Comparison of ENCODE assay signal across 11 mouse cellular contexts in the genomic region with DNA sequence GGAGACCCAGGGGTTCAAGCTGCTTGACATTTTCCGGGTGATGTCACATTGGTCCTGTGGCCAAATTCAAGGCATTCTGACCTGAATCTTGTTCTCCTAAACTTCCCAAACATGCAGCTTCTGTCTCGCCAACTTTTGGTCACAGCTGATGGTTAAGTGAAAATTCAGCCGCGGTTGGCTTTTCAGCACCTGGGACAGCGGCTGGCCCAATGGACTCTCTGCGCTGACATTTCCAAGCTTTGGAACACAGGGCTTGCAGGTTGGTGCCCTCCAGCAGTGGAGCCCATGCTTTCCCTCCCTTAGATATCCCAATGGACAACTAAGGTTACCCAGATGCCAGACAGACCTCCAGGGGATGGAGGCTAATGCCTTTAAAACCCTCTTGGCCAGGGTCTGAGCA.
DNase-seq lines count a peak whose midpoint lies in the region; ATAC-seq and TF ChIP-seq lines count a peak whose summit lies in the region.
"Had no signal": no experiment of that assay in that cellular context is flagged by ENCODE, and none has a peak within 500 bp of the region (broad histone marks: within the 10 kb centered on the region; RNA-seq: fewer than 3 reads in every experiment).

No protein-coding gene starts in this region.

- no peaks in the 10 kb centered on the region for H3K4me1 ChIP-seq in kidney, embryonic 15.5 days
- H3K4me1 ChIP-seq in intestine, postnatal 0 days (replicated peaks; ENCODE audit: control insufficient read depth, insufficient read depth, low read length) = no peaks in the 10 kb centered on the region
- H3K4me1 ChIP-seq: embryonic facial prominence, embryonic 12.5 days; heart, embryonic 15.5 days; limb, embryonic 13.5 days; neural tube, embryonic 12.5 days had no signal

- WGBS in kidney, embryonic 15.5 days = 40% methylated on average over 6 of the region's 6 CpGs
- 39% methylated on average over 6 of the region's 6 CpGs for WGBS in intestine, postnatal 0 days

- H3K27me3 ChIP-seq in kidney, embryonic 15.5 days = no peaks in the 10 kb centered on the region
- no peaks in the 10 kb centered on the region for H3K27me3 ChIP-seq in myocyte (ENCODE audit: control insufficient read depth, insufficient read depth, insufficient read length)
- no peaks in the 10 kb centered on the region for H3K27me3 ChIP-seq in intestine, postnatal 0 days (replicated peaks; ENCODE audit: control insufficient read depth, insufficient read depth, low read length)
- H3K27me3 ChIP-seq: embryonic facial prominence, embryonic 12.5 days; heart, embryonic 15.5 days; limb, embryonic 13.5 days; neural tube, embryonic 12.5 days had no signal

- H3K27ac ChIP-seq in kidney, embryonic 15.5 days = no peak overlapping the region
- H3K27ac ChIP-seq in intestine, postnatal 0 days (ENCODE audit: low read depth, low read length) = no peak overlapping the region
- H3K27ac ChIP-seq: embryonic facial prominence, embryonic 12.5 days; heart, embryonic 15.5 days; limb, embryonic 13.5 days; neural tube, embryonic 12.5 days had no signal

- no peaks in the 10 kb centered on the region for H3K79me2 ChIP-seq in myocyte (ENCODE audit: control insufficient read depth, insufficient read depth)

- H3K9ac ChIP-seq in kidney, embryonic 15.5 days = no peak overlapping the region
- no peak overlapping the region for H3K9ac ChIP-seq in intestine, postnatal 0 days (ENCODE audit: low read depth, low read length)
- H3K9ac ChIP-seq: embryonic facial prominence, embryonic 12.5 days; heart, embryonic 15.5 days; limb, embryonic 13.5 days; neural tube, embryonic 12.5 days had no signal

- no peaks in the 10 kb centered on the region for H3K9me3 ChIP-seq in kidney, embryonic 15.5 days (replicated peaks)
- no peaks in the 10 kb centered on the region for H3K9me3 ChIP-seq in intestine, postnatal 0 days (ENCODE audit: control insufficient read depth)
- H3K9me3 ChIP-seq: heart, embryonic 15.5 days; limb, embryonic 13.5 days; neural tube, embryonic 12.5 days had no signal

- no peak for ATAC-seq in kidney, embryonic 15.5 days (replicated peaks; ENCODE audit: low FRiP score)
- ATAC-seq in intestine, postnatal 0 days = no peak

- TF ChIP-seq POLR2A in myocyte (IDR thresholded peaks at IDR 0.05; ENCODE audit: insufficient read length, low read depth) = no peak

- no peak overlapping the region for H3K4me3 ChIP-seq in kidney, embryonic 15.5 days (replicated peaks)
- H3K4me3 ChIP-seq in myocyte = no peak overlapping the region
- no peak overlapping the region for H3K4me3 ChIP-seq in intestine, postnatal 0 days (ENCODE audit: low read depth, low read length)
- H3K4me3 ChIP-seq: embryonic facial prominence, embryonic 12.5 days; heart, embryonic 15.5 days; limb, embryonic 13.5 days; neural tube, embryonic 12.5 days had no signal

- DNase-seq in kidney, postnatal 14 days = peak; percentile 3
- peak; percentile 20 for DNase-seq in Muller cell, postnatal 12 days (ENCODE audit: inconsistent ontology term)
- peak; percentile 22 for DNase-seq in adrenal gland, postnatal 25 days
- no peak for DNase-seq in spleen, adult 18-20 months

- TF ChIP-seq CTCF in intestine, postnatal 0 days (IDR thresholded peaks at IDR 0.05; ENCODE audit: low read depth) = no peak

- H3K36me3 ChIP-seq in kidney, embryonic 15.5 days = no peaks in the 10 kb centered on the region
- no peaks in the 10 kb centered on the region for H3K36me3 ChIP-seq in myocyte (ENCODE audit: control insufficient read depth, insufficient read depth)
- no peaks in the 10 kb centered on the region for H3K36me3 ChIP-seq in intestine, postnatal 0 days (ENCODE audit: control insufficient read depth, insufficient read depth)
- H3K36me3 ChIP-seq: embryonic facial prominence, embryonic 12.5 days; heart, embryonic 15.5 days; limb, embryonic 13.5 days; neural tube, embryonic 12.5 days had no signal

- no peak overlapping the region for H3K4me2 ChIP-seq in kidney, embryonic 15.5 days
- no peak overlapping the region for H3K4me2 ChIP-seq in myocyte (ENCODE audit: low read depth)
- H3K4me2 ChIP-seq in intestine, postnatal 0 days (replicated peaks; ENCODE audit: low read depth) = no peak overlapping the region
- H3K4me2 ChIP-seq: embryonic facial prominence, embryonic 12.5 days; heart, embryonic 15.5 days; limb, embryonic 13.5 days; neural tube, embryonic 12.5 days had no signal

- no peak overlapping the region for H3ac ChIP-seq in myocyte (ENCODE audit: control insufficient read depth, insufficient read length)

TF ChIP-seq in myocyte, 11 proteins besides CTCF, POLR2A, EP300 and RAD21:
- no peak for TF ChIP-seq TCF12 (IDR thresholded peaks at IDR 0.05; ENCODE audit: insufficient read depth, poor library complexity, severe bottlenecking)
- no peak for TF ChIP-seq MYOD1 (IDR thresholded peaks at IDR 0.05; ENCODE audit: control insufficient read depth in 1 of 3, insufficient read length in 2 of 3, low read depth in 2 of 3)
- TF ChIP-seq TCF3 (IDR thresholded peaks at IDR 0.05; ENCODE audit: insufficient read length, low read depth) = no peak
- peak; percentile 84 for TF ChIP-seq REST (IDR thresholded peaks at IDR 0.05; ENCODE audit: insufficient read depth, insufficient read length)
- no peak for TF ChIP-seq MYOG (IDR thresholded peaks at IDR 0.05; ENCODE audit: control insufficient read depth in 1 of 3, insufficient read depth in 1 of 3, insufficient read length in 2 of 3, low read depth in 2 of 3)
- TF ChIP-seq SRF (IDR thresholded peaks at IDR 0.05; ENCODE audit: control insufficient read depth, insufficient read length, low read depth) = no peak

Comparison
In these comparisons a context has a peak if more than half of its experiments do, and no peak if none do; other contexts are left out.
1. DNase-seq: peak in kidney, postnatal 14 days (single experiment), Muller cell, postnatal 12 days (single experiment) and adrenal gland, postnatal 25 days (single experiment); none in spleen, adult 18-20 months (0 of 2).